Mouse (Mus musculus): ENCODE data around the gene Gm8180. TPM values are rescaled to one million over a fixed set of nuclear protein-coding genes. Genes with fewer than 3 reads are reported as not detected.
"Not testable (repeated sequence)": the region's sequence is repeated elsewhere in the genome, so short reads cannot be mapped to it uniquely, and the experiment has no call there.

Gm8180 gene
- total RNA-seq (2021) = not detected

DNA sequence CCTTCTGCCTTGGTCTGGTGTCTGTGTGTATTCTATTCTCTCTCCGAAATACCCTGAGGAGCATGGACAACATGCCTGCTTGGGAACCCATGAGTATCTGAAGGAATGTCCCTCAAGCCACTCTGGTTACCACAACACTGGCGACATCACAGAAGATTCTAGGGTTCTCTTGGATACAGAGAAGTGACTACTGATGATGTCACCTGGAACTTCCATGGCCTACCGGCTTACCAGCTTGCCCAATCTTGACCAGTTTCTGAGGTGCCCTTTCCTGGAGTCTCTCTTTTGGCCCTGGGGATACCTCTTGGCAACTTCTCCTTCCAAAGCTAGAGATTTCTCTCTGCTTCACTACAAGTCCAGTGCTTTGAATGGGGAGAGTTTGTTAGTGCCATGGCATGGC is at the start of gene Gm8180:
TSS of gene Gm8180 (minus strand) at position 101 of the 400 bp plus-strand sequence.
- DNase-seq (ENCODE audit: extremely low spot score in 1 of 2, low spot score in 1 of 2) = not testable (repeated sequence)

DNA sequence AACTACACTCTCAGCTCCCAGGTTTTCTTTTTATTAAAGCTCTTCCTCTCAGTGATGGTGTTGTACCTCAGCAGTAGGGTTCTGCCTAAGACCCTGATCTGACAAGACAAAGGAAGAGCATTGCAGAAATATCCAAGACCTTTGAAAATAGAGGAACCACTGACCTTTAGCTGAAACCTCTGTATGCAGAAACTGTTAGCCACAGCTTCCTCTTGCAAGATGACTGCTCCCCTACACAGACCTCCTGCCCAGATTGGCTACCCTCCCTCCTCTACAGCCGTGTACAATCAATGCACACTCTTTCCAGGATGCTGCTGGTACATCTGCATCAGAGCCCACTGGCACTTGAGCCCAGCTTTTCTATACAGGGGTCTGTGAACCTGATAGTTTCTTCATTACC is 45.8 kb upstream of the Gm8180 start:
- not testable (repeated sequence) for DNase-seq (ENCODE audit: extremely low spot score in 1 of 2, low spot score in 1 of 2)

DNA sequence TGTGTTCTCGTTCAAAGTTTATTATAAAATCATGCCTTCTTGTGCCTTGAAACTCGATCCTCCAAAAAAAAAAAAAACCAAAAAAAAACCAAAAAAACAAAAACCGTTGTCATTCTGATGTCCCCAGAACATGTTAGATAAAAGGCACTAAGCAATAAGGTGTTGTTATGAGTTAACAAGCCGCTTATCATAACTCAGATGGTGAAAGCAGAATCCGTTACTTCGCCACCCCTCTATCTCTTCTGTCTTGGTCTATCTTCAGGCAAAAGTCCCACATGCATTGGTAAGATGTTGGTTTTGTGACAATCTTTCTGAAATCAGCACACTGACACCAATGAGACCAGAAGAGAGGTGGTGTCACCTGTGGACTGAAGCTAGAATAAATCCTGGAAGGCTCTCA is 39.6 kb upstream of the Gm8180 start:
- DNase-seq (ENCODE audit: extremely low spot score in 1 of 2, low spot score in 1 of 2) = not testable (repeated sequence)

DNA sequence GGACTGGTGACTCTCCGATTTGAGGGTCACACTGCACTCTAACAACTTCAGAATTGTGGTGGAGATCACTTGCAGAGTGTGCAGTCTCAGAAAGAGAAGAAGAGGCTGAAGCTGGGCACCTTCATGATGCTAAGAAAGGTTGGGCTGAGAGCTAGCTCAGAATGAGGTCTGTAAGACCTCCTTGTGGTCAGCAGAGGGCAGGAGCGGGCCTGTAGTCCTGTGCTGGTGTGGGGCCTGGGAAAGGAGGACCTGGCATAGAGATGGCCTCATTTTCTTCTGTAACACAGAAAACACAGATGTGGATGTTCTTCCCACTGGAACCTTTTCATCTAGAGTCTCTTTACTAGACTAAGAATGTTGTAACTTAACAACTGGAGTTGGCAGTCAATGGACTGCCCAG is 37.3 kb upstream of the Gm8180 start:
- DNase-seq (ENCODE audit: extremely low spot score in 1 of 2, low spot score in 1 of 2) = not testable (repeated sequence)

DNA sequence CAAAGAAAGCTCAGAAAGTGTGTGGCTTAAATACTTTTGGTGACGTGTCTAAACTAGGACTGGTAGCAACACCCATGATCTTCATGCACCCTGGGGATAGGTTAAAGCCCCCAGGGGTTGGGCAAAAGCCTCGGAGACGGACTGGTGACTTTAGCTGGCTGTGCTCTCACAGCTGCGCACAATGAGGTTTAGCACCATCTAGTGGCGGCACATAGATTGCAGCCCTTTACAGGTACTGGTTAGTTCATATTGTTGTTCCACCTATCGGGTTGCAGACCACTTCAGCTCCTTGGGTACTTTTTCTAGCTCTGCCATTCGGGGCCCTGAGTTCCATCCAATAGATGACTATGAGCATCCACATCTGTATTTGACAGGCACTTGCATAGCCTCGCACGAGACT is 27.9 kb upstream of the Gm8180 start:
- peak; percentile 19 to 64 for DNase-seq (ENCODE audit: extremely low spot score in 1 of 2, low spot score in 1 of 2)

DNA sequence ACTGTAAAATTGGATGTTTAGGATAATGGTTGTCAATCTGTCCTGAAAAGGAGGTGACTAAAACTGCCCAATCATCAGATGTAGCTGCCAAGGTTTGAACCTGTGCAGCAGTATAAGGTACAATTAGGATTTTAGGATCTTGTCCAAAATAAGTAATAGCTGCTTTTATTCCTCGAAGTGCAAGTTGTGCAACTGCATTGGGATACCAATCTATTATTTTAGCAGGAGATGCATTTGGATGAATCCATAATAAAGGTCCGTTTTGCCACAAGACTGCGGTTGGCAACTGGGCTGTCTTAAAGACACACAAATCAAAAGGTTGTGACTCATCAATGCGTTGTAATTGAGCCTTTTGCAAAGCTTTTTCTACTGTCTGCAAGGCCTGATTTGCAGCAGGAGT is 23.6 kb upstream of the Gm8180 start:
- not testable (repeated sequence) for DNase-seq (ENCODE audit: extremely low spot score in 1 of 2, low spot score in 1 of 2)

DNA sequence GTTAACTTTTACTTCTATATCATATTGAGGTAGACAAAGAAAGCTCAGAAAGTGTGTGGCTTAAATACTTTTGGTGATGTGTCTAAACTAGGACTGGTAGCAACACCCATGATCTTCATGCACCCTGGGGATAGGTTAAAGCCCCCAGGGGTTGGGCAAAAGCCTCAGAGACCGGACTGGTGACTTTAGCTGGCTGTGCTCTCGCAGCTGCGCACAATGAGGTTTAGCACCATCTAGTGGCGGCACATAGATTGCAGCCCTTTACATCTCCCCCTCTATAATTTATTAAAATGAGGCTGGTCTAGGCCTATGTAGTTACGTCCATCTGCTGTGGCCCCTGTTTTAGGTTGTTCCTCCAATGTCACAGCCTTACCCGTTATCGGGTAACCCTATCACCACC is 19.9 kb upstream of the Gm8180 start:
- DNase-seq (ENCODE audit: extremely low spot score in 1 of 2, low spot score in 1 of 2) = not testable (repeated sequence)

DNA sequence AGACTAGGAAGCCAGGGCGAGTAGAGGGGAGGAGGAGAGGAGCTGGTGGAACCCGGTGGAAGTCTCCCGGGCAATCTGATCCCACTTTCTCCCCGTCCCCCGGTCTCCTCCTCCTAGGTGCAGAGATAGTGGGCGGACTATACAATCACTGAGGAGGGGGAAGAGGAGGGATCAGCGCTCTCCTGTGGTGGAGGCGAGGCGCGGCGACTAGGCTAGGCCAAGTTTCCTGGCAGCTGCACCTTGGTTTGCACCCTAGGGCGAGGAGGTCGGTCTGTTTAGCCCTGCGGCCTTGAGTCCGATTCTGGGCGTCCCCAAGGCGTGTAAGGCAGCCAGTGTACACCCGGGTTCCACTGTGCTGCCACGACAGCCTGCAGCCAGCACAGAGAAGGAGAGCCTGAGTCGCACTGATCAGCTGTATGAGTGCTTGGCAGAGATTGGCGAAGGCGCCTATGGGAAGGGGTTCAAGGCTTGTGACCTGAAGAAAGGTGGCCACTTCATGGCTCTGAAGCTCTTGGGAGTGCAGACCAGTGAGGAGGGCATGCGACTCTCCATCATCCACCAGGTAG is 12.4 kb upstream of the Gm8180 start:
- not testable (repeated sequence) for DNase-seq (ENCODE audit: extremely low spot score in 1 of 2, low spot score in 1 of 2)

DNA sequence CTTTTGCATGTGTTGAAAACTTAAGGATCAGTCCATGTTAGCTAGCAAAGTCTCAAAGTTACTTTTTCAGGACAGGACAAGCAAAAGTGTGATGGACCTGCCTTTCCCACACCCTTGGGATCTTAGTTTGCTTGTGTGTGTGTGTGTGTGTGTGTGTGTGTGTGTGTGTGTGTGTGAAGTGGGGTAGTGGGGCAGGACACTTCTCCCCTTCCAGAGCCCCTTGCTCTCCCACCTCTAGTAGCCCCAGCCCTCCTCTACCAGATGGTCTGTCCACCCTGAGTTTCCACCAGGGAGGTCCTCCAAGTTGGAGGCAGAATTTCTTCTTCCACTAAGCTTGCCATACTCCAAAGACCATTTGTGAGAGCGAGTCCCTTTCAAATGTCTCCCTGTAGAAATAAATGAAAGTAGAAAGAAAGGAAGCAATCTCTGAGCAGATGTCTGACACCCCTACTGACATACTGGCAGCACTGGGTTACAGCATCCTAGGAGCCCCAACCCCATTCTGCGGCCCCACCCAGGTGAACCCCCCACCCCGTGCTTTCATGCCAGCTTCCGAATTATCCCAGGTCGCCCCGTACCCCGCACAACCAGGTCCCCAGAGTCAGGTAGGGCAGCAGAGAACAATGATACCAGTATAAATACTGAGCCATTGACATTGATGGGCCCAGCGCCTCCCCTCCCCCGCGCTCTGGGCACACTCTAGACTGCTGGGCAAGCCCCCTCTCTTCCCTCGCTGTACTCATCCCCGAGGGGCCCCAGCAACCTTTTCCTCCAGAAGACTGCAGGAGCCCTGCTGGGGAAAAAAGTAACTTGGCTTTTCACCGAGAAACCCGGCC is 11.7 kb upstream of the Gm8180 start:
- no peak for DNase-seq (ENCODE audit: extremely low spot score in 1 of 2, low spot score in 1 of 2)

DNA sequence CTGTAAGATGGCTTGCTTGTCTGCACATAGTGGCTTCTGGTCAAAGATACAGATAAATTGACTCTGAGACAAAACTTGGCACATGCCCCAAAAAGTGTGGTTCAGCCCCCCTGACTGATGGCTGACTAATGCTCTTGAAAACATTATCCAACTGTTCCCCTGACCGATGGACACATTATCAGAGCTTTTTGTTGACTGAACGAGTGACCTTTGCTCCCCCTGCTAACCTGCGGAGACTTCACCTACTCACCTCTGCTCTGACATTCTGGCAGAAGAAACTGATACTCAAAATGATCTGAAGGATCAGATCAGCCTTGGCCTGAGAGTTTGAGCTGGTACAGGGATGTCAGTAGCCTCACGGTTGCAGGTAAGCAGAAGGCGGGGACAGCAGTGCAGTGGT is 9.3 kb upstream of the Gm8180 start:
- not testable (repeated sequence) for DNase-seq (ENCODE audit: extremely low spot score in 1 of 2, low spot score in 1 of 2)

DNA sequence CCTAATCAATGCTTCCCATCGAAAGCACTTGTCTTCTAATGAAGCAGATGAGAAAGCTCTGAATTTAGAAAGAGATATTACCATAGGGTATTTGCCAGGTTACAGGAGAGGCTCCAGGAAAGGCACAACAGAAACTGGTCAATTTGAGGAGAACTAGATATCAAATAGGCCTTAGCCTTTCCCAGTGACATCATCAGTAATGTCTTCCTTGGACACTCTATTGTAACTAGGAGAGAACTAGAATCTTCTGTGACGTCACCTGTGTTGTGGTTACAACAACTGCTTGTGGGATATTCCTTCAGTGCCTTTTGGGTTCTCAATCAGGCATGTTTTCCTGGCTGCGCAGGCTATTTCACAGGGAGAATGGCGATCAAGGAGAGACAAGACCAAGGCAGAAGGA is 37.0 kb downstream of the Gm8180 start, which contains the start of gene Gm6526:
TSS of gene Gm6526 (plus strand) at position 301 of the 400 bp plus-strand sequence.
- not testable (repeated sequence) for DNase-seq (ENCODE audit: extremely low spot score in 1 of 2, low spot score in 1 of 2)

Other genes starting within 250 kb of the Gm8180 start
- not detected for gene Gm5799, start 241.2 kb downstream of the Gm8180 start, total RNA-seq (2021)
- gene Gm17654, start 205.6 kb downstream of the Gm8180 start, total RNA-seq (2021) = not detected
- gene Gm10375, start 176.7 kb downstream of the Gm8180 start, total RNA-seq (2021) = not detected
- gene Gm8165, start 107.5 kb downstream of the Gm8180 start, total RNA-seq (2021) = not detected
- 1 to 10 TPM; 2.0 to 2.3 TPM for gene Gm7324, start 86.9 kb downstream of the Gm8180 start, total RNA-seq (2021)
- not detected for gene Gm16506, start 57.3 kb downstream of the Gm8180 start, total RNA-seq (2021)
- not detected for gene Gm6526, start 36.9 kb downstream of the Gm8180 start, total RNA-seq (2021)
- gene Ear1, start 90.8 kb upstream of the Gm8180 start, total RNA-seq (2021) = not detected
- gene Ear10, start 138.8 kb upstream of the Gm8180 start, total RNA-seq (2021) = not detected
- not detected for gene Gm8113, start 140.6 kb upstream of the Gm8180 start, total RNA-seq (2021)
- gene Ang5, start 172.3 kb upstream of the Gm8180 start, total RNA-seq (2021) = not detected
- not detected for gene Ang6, start 217.5 kb upstream of the Gm8180 start, total RNA-seq (2021)